Mouse (Mus musculus) erythroblast, embryonic 14.5 days (primary cell): Measurements from ENCODE around the gene Fbxo3.

Experiments
- GATA1 ChIP-seq: IDR thresholded peaks from 2 replicates; pipeline ENCODE4 v1.6.1; 2012; ENCODE audit warnings: low read length, inconsistent platforms, mixed read lengths
- TAL1 ChIP-seq: IDR thresholded peaks from 3 replicates; pipeline ENCODE4 v1.6.1; 2012; ENCODE audit warnings: low read length, inconsistent platforms, mixed read lengths

DNA sequence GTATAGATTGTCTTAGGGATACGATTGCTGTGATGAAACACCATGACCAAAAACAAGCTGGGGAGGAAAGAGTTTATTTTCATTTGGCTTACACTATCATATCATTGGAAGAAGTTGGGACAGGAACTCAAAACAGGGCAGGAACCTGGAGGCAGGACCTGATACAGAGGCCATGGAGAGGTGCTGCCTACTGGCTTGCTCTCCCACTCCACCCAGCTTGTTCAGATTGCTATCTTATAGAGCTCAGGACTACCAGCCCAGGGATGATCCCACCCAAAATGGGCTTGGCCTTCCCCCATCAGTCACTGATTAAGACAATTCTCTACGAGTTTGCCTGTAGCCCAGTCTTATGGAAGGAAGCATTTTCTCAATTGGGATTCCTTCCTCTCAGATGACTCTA lies 36.6 kb downstream of the Fbxo3 start:
- TF ChIP-seq GATA1 (no peak), TAL1 (no peak)
